Mouse (Mus musculus) testis, postnatal 10 days (tissue): ENCODE results near the gene Slc26a6.

Experiments
- DNase-seq: peaks from one replicate; pipeline ENCODE4 v3.0.0; 2021; ENCODE audit warnings: low spot score

Slc26a6 gene

GRCm38 (mm10) chr9:108852976-108853375, at the start of gene Slc26a6:
TSS of gene Slc26a6 (plus strand) at chr9:108853283.
- DNase-seq: no peak

- DNase-seq: no peak
Measured at GRCm38 (mm10) chr9:108805768-108806167, 47.3 kb upstream of the Slc26a6 start.

GRCm38 (mm10) chr9:108806379-108806778, 46.7 kb upstream of the Slc26a6 start:
- no peak for DNase-seq

GRCm38 (mm10) chr9:108806831-108807230, 46.3 kb upstream of the Slc26a6 start:
- DNase-seq: no peak

- DNase-seq: no peak
Measured at GRCm38 (mm10) chr9:108807674-108808073, 45.4 kb upstream of the Slc26a6 start.

GRCm38 (mm10) chr9:108808163-108808665, 44.9 kb upstream of the Slc26a6 start, which contains the start of gene Nckipsd:
TSS of gene Nckipsd (plus strand) at chr9:108808368.
- peak; percentile 99 for DNase-seq

GRCm38 (mm10) chr9:108809188-108809587, 43.9 kb upstream of the Slc26a6 start:
- DNase-seq: no peak

GRCm38 (mm10) chr9:108809723-108810122, 43.4 kb upstream of the Slc26a6 start:
- DNase-seq: no peak

- DNase-seq: no peak
Measured at GRCm38 (mm10) chr9:108810516-108810915, 42.6 kb upstream of the Slc26a6 start.

- no peak for DNase-seq
Measured at GRCm38 (mm10) chr9:108815557-108815956, 37.5 kb upstream of the Slc26a6 start.

GRCm38 (mm10) chr9:108819495-108819894, 33.6 kb upstream of the Slc26a6 start:
- DNase-seq: peak; percentile 79

- no peak for DNase-seq
Measured at GRCm38 (mm10) chr9:108820077-108820476, 33.0 kb upstream of the Slc26a6 start.

- no peak for DNase-seq
Measured at GRCm38 (mm10) chr9:108824144-108824685, 28.9 kb upstream of the Slc26a6 start.

GRCm38 (mm10) chr9:108824755-108825413, 28.2 kb upstream of the Slc26a6 start:
- DNase-seq: no peak

GRCm38 (mm10) chr9:108825820-108826699, 27.0 kb upstream of the Slc26a6 start, which contains the start of gene Celsr3:
TSS of gene Celsr3 (plus strand) at chr9:108826320.
- DNase-seq: peak; percentile 83

- DNase-seq: peak; percentile 89
Measured at GRCm38 (mm10) chr9:108826700-108827340, 26.3 kb upstream of the Slc26a6 start.

- DNase-seq: no peak
Measured at GRCm38 (mm10) chr9:108827454-108827853, 25.6 kb upstream of the Slc26a6 start.

- no peak for DNase-seq
Measured at GRCm38 (mm10) chr9:108827906-108828305, 25.2 kb upstream of the Slc26a6 start.

GRCm38 (mm10) chr9:108831637-108832036, 21.4 kb upstream of the Slc26a6 start:
- DNase-seq: no peak

GRCm38 (mm10) chr9:108832390-108833108, 20.5 kb upstream of the Slc26a6 start:
- peak; percentile 92 for DNase-seq

- DNase-seq: peak; percentile 69
Measured at GRCm38 (mm10) chr9:108842989-108843388, 10.1 kb upstream of the Slc26a6 start.
